Mouse (Mus musculus) kidney, embryonic 14.5 days (tissue): ENCODE measurements around the gene Klhl2. TPM values are rescaled to one million over a fixed set of nuclear protein-coding genes. Genes with fewer than 3 reads are reported as not detected.

Experiments
- ATAC-seq: fragments of 200-750 bp; cut with Nextera tagmentation; 2 replicates; pipeline ENCODE4 v1.8.0; 2017; ENCODE audit warnings: moderate number of reproducible peaks, mild to moderate bottlenecking, moderate TSS enrichment, moderate library complexity; ENCODE audit not compliant: low FRiP score, low TSS enrichment
- H3K27ac ChIP-seq: fragments of 300-500 bp; sonication (generic); 2 replicates; pipeline ENCODE4 v1.5.1; 2014; ENCODE audit warnings: low read depth, mild to moderate bottlenecking, low read length, moderate library complexity, mixed read lengths
- H3K27me3 ChIP-seq: fragments of 300-500 bp; sonication (generic); 2 replicates; pipeline ENCODE4 v1.6.1; 2014; ENCODE audit warnings: mild to moderate bottlenecking, low read length; ENCODE audit not compliant: control insufficient read depth, insufficient read depth
- H3K36me3 ChIP-seq: fragments of 300-500 bp; sonication (generic); 2 replicates; pipeline ENCODE4 v1.6.1; 2014; ENCODE audit warnings: low read length, mixed read lengths; ENCODE audit not compliant: control insufficient read depth, insufficient read depth
- H3K4me1 ChIP-seq: fragments of 300-500 bp; sonication (generic); 2 replicates; pipeline ENCODE4 v1.6.1; 2014; ENCODE audit warnings: low read length, mixed read lengths; ENCODE audit not compliant: control insufficient read depth, insufficient read depth
- H3K4me2 ChIP-seq: fragments of 300-500 bp; sonication (generic); replicated peaks from 2 replicates; pipeline ENCODE4 v1.6.1; 2014; ENCODE audit warnings: low read depth, mild to moderate bottlenecking, low read length
- H3K4me3 ChIP-seq: fragments of 300-500 bp; sonication (generic); 2 replicates; pipeline ENCODE4 v1.5.1; 2014; ENCODE audit warnings: mild to moderate bottlenecking, low read length
- H3K9ac ChIP-seq: fragments of 300-500 bp; sonication (generic); 2 replicates; pipeline ENCODE4 v1.6.1; 2014; ENCODE audit warnings: low read depth, mild to moderate bottlenecking, low read length, moderate library complexity
- H3K9me3 ChIP-seq: fragments of 300-500 bp; sonication (generic); 2 replicates; pipeline ENCODE4 v1.6.1; 2016; ENCODE audit warnings: low read length; ENCODE audit not compliant: control insufficient read depth
- WGBS: fragments of 180-500 bp; shearing (Covaris S2); extraction: QIAGEN DNeasy Blood & Tissue Kit; methylation state at CpG from one replicate; pipeline ENCODE4 v1.1.7; 2014; 5-methylcytosine and 5-hydroxymethylcytosine counted together
- polyA plus RNA-seq: library from polyadenylated mRNA; unstranded; fragments of >200 nt; fragmentation: Nextera tagmentation; extraction: Ambion mirVana; gene quantifications from 2 replicates; pipeline ENCODE4 v1.2.1, GENCODE M21; 2014

The Klhl2 gene
- polyA plus RNA-seq, 1 experiment from 2014 or later, result 15.5 TPM

DNA sequence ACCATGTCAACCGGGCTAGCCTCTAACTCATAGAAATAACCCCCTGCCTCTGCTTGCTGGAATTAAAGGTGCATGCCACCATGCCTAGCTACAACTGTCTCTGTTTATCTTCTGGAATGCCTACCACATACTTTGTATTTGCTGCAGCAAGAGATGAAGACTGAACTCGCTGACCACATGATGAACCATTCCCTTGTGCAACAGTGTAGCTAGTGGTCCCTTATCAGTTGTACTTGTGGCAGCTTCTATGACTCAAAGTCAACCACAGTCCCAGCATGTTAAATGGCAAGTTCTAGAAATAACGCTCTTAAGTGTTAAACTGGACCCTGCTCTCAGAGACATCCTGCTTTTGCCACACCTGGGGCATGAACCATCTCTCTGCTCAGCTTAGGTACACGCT is 28.9 kb downstream of the Klhl2 start:
- Histone ChIP-seq H3K9me3 (no peaks in the 10 kb centered on the region), H3K27me3 (no peaks in the 10 kb centered on the region), H3K4me2 (no peak overlapping the region), H3K9ac (no peak overlapping the region), H3K36me3 (peaks cover 7% of the 10 kb centered on the region; the same call in 1 of the 2 replicates), H3K4me1 (no peaks in the 10 kb centered on the region), H3K4me3 (no peak overlapping the region), H3K27ac (no peak overlapping the region)
- no peak for ATAC-seq
- WGBS, result 94% methylated on average over 4 of the region's 4 CpGs

DNA sequence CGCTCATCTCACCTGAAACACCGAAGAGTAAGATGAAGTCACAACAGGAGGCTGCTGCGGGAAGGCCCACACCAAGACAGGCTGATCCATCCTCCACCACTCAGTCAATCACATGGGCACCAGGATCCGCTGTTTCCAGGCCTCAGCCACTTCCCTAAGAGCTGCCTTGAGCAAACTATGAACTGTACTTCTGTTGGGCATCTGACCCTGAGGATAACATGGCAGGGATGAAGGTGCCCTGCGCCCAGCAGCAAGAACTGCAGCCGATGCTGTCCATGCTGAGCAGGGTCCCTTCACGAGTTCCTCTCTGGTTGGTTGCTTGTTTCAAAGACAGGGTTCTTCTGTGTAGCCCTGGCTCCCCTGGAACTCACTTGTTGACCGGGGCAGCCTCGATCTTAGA is 38.0 kb downstream of the Klhl2 start:
- no peaks in the 10 kb centered on the region for H3K4me1 ChIP-seq

DNA sequence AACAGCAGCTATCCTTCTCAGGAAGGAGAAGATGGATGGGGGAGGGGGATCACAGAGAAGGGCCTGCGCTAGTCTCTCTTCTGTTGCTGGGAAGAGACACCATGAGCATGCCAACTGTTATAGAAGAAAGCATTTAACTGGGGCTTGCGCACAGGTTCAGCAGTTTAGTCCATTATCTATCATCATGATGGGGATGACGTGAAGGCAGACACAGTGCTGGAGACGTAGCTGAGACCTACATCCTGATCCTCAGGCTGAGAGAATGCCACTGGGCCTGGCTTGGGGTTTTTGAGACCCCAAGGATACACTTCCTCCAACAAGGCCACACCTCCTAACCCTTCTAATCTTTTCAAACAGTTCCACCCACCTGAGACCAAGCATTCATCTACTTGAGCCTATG is 38.7 kb downstream of the Klhl2 start:
- Histone ChIP-seq H3K9ac (no peak overlapping the region), H3K27ac (no peak overlapping the region), H3K36me3 (peaks cover 13% of the 10 kb centered on the region; the same call in 1 of the 2 replicates), H3K4me1 (no peaks in the 10 kb centered on the region), H3K27me3 (no peaks in the 10 kb centered on the region), H3K4me3 (no peak overlapping the region), H3K9me3 (no peaks in the 10 kb centered on the region), H3K4me2 (no peak overlapping the region)
- WGBS, result 93% methylated on average over 4 of the region's 4 CpGs
- ATAC-seq, result no peak

More for the DNA sequence above, 38.0 kb downstream of the Klhl2 start:
- Histone ChIP-seq H3K9ac (no peak overlapping the region), H3K4me2 (no peak overlapping the region), H3K9me3 (no peaks in the 10 kb centered on the region), H3K4me3 (no peak overlapping the region), H3K36me3 (peaks cover 13% of the 10 kb centered on the region; the same call in 1 of the 2 replicates), H3K27ac (no peak overlapping the region), H3K27me3 (no peaks in the 10 kb centered on the region)
- ATAC-seq, result no peak
- WGBS, result 97% methylated on average over 9 of the region's 9 CpGs

GRCm38 (mm10) chr8:64806558-64806957 is 43.3 kb downstream of the Klhl2 start:
- ATAC-seq, result no peak
- H3K4me2 ChIP-seq, result no peak overlapping the region
- 81% methylated on average over 3 of the region's 3 CpGs for WGBS

GRCm38 (mm10) chr8:64804971-64805370 is 44.8 kb downstream of the Klhl2 start:
- Histone ChIP-seq H3K27ac (no peak overlapping the region), H3K4me1 (no peaks in the 10 kb centered on the region), H3K4me2 (no peak overlapping the region), H3K4me3 (no peak overlapping the region), H3K36me3 (no peaks in the 10 kb centered on the region), H3K27me3 (no peaks in the 10 kb centered on the region), H3K9ac (no peak overlapping the region), H3K9me3 (no peaks in the 10 kb centered on the region)
- no peak for ATAC-seq
- 94% methylated on average over 4 of the region's 4 CpGs for WGBS

More at GRCm38 (mm10) chr8:64806558-64806957, 43.3 kb downstream of the Klhl2 start:
- Histone ChIP-seq H3K4me3 (no peak overlapping the region), H3K36me3 (peaks cover 10% of the 10 kb centered on the region; the same call in 1 of the 2 replicates), H3K27ac (no peak overlapping the region), H3K27me3 (no peaks in the 10 kb centered on the region), H3K9me3 (no peaks in the 10 kb centered on the region), H3K4me1 (no peaks in the 10 kb centered on the region), H3K9ac (no peak overlapping the region)

DNA sequence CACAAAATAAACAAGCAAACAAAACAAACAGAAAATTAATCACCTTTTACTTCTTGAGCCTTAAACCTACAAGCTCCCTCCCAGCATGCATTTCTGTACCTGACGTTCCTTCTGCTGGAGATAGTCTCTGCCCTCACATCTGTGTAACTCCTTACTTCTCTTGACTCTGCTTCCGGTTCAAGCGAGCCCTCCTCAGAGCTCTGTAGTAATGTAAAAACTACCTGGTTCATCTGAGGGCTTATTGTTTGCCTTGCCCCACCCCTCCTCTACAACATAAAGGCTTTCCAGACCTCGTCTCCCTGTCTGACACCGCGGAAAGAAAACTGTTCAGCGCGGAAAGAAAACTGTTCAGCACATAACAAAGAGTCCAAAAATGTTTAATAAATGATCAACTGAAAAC is 50.5 kb downstream of the Klhl2 start:
- Histone ChIP-seq H3K4me1 (no peaks in the 10 kb centered on the region), H3K36me3 (no peaks in the 10 kb centered on the region), H3K9me3 (no peaks in the 10 kb centered on the region), H3K27ac (no peak overlapping the region), H3K27me3 (no peaks in the 10 kb centered on the region), H3K4me3 (no peak overlapping the region), H3K9ac (no peak overlapping the region), H3K4me2 (no peak overlapping the region)
- no peak for ATAC-seq
- WGBS, result 92% methylated on average over 8 of the region's 8 CpGs

DNA sequence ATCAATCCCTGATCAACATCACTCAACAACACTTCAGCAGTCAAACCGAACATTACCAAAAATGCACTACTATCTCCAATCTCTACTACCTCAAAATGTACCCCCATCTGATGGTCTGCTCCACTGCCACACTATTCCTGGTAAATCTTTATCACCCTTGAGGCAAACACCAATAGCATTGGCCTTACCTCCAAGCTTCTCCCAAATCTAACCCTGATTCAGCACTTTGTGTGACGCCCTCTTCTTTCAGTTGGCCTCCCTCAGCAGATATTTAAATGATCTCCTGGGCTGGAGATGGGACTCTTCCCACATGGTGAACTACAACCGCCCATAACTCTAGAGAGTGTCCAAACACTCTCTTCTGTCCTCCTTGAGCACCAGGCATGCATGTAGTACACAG is 51.3 kb downstream of the Klhl2 start:
- Histone ChIP-seq H3K36me3 (no peaks in the 10 kb centered on the region), H3K4me2 (no peak overlapping the region), H3K27ac (no peak overlapping the region), H3K9ac (no peak overlapping the region), H3K27me3 (no peaks in the 10 kb centered on the region), H3K9me3 (no peaks in the 10 kb centered on the region), H3K4me3 (no peak overlapping the region), H3K4me1 (no peaks in the 10 kb centered on the region)
- no peak for ATAC-seq
- 95% methylated on average over 3 of the region's 3 CpGs for WGBS

- Histone ChIP-seq H3K9me3 (no peaks in the 10 kb centered on the region), H3K4me2 (no peak overlapping the region), H3K27me3 (no peaks in the 10 kb centered on the region), H3K4me1 (no peaks in the 10 kb centered on the region), H3K4me3 (no peak overlapping the region), H3K27ac (no peak overlapping the region), H3K9ac (no peak overlapping the region), H3K36me3 (no peaks in the 10 kb centered on the region)
- 85% methylated on average over 10 of the region's 10 CpGs for WGBS
- no peak for ATAC-seq
These were observed 52.1 kb downstream of the Klhl2 start for GRCm38 (mm10) chr8:64797751-64798150.

- H3K4me3 ChIP-seq, result no peak overlapping the region
- no peak for ATAC-seq
These were observed 58.5 kb downstream of the Klhl2 start for GRCm38 (mm10) chr8:64791250-64791881.

More at GRCm38 (mm10) chr8:64791250-64791881, 58.5 kb downstream of the Klhl2 start:
- H3K36me3 ChIP-seq, result no peaks in the 10 kb centered on the region
- no peak overlapping the region for H3K9ac ChIP-seq
- no peaks in the 10 kb centered on the region for H3K9me3 ChIP-seq
- H3K27me3 ChIP-seq, result no peaks in the 10 kb centered on the region
- H3K4me2 ChIP-seq, result no peak overlapping the region
- WGBS, result 81% methylated on average over 4 of the region's 4 CpGs
- H3K4me1 ChIP-seq, result no peaks in the 10 kb centered on the region
- H3K27ac ChIP-seq, result no peak overlapping the region
